Mouse (Mus musculus) hematopoietic stem cell, adult 5-6 weeks (primary cell): ENCODE data around the gene Cilp2. TPM values are rescaled to one million over a fixed set of nuclear protein-coding genes. Genes with fewer than 3 reads are reported as not detected.

ENCODE experiments used
- ATAC-seq, 2 experiments: fragments of 125-278 bp in 1 of 2; replicated peaks in 1 of 2; 2 replicates each; pipeline ENCODE4 v1.8.0; 2016 to 2017; ENCODE audit warnings: inconsistent platforms in 2 of 2, mild to moderate bottlenecking in 2 of 2, moderate number of reproducible peaks in 2 of 2, low read depth in 1 of 2, moderate TSS enrichment in 1 of 2; ENCODE audit not compliant: low FRiP score in 2 of 2, poor library complexity in 2 of 2, severe bottlenecking in 2 of 2, insufficient read depth in 1 of 2, low TSS enrichment in 1 of 2
- total RNA-seq: library from RNA; stranded (forward); fragments of 172-1452, 232-1000 nt; gene quantifications from 2 replicates; pipeline ENCODE4 v1.2.3, GENCODE M21; 2017

Gene Cilp2
- total RNA-seq, 1 experiment from 2014 or later = not detected

- no peak for ATAC-seq
These were observed 5.3 kb downstream of the Cilp2 start for GRCm38 (mm10) chr8:69882021-69882756.

GRCm38 (mm10) chr8:69881261-69881865, 6.1 kb downstream of the Cilp2 start:
- ATAC-seq = no peak

- no peak for ATAC-seq
These were observed 6.6 kb downstream of the Cilp2 start for GRCm38 (mm10) chr8:69880841-69881240.

- ATAC-seq = no peak
These were observed 7.8 kb downstream of the Cilp2 start for GRCm38 (mm10) chr8:69879678-69880077.

GRCm38 (mm10) chr8:69877992-69878391, 9.5 kb downstream of the Cilp2 start:
- no peak for ATAC-seq

GRCm38 (mm10) chr8:69877396-69877795, 10.1 kb downstream of the Cilp2 start:
- ATAC-seq = no peak

- ATAC-seq = no peak
These were observed 10.5 kb downstream of the Cilp2 start for GRCm38 (mm10) chr8:69876967-69877366.

- ATAC-seq = no peak
These were observed 11.4 kb downstream of the Cilp2 start for GRCm38 (mm10) chr8:69876097-69876496.

GRCm38 (mm10) chr8:69874654-69875053, 12.8 kb downstream of the Cilp2 start:
- ATAC-seq = no peak

GRCm38 (mm10) chr8:69874155-69874554, 13.3 kb downstream of the Cilp2 start:
- no peak for ATAC-seq

- no peak for ATAC-seq
These were observed 16.6 kb downstream of the Cilp2 start for GRCm38 (mm10) chr8:69870907-69871306.

GRCm38 (mm10) chr8:69870003-69870765, 17.3 kb downstream of the Cilp2 start:
- no peak for ATAC-seq

- no peak for ATAC-seq
These were observed 19.7 kb downstream of the Cilp2 start for GRCm38 (mm10) chr8:69867696-69868326.

- no peak for ATAC-seq
These were observed 23.3 kb downstream of the Cilp2 start for GRCm38 (mm10) chr8:69864180-69864579.

- ATAC-seq = no peak; a peak in 1 of 4 replicates
These were observed 24.0 kb downstream of the Cilp2 start for GRCm38 (mm10) chr8:69863387-69864020.

GRCm38 (mm10) chr8:69861251-69861650, 26.2 kb downstream of the Cilp2 start:
- ATAC-seq = no peak

GRCm38 (mm10) chr8:69860807-69861206, 26.7 kb downstream of the Cilp2 start:
- ATAC-seq = no peak
